Mouse (Mus musculus): ENCODE measurements at regions not wholly inside any gene's neighbourhood (a gene's known extent, or its start where the extent isn't known, plus 50 kb on each side); places are given as distances from the start of the nearest gene placed in this dataset.

DNA sequence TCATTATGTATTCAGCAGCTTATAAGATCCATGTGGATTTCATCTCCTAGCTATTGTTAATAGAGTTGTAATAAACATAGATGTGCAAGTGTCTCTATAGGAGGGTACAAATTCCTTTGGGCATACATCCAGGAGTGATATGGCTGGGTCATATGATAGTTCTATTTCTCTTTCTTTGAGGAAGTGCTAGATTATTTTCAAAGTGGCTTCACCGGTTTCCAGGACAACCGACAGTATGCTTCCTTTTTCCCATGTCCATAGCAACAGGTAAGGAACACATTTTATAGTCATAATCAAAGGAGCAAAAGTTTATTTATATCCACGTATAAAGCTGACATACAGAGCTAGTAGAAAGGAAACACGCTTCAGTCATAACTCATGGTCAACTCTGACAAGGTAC, 710.2 kb upstream of the Tenm4 start:
- no peak for DNase-seq (ENCODE audit: low spot score in 2 of 2)

DNA sequence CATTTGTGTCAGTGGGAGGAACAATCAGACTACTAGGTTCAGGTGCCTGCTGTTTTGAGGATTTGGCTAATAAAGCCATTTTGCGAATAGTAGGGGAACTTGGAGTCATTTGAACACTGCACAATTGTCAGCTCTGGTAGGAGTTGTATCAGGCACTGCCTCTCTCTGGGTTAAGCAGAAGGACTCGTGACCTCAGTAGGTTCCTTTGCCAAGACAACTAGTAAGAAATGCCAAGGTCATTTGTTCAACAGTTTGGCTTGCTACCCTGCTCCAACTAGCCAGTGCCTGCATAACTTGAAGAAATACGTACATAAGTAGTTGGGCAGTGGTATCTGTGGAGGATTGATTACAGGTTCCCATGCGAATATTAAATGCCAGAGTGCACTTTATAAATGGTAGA, 705.5 kb upstream of the Tenm4 start:
- peak in 1 of 2 experiments; percentile 2 for DNase-seq (ENCODE audit: low spot score in 2 of 2)

DNA sequence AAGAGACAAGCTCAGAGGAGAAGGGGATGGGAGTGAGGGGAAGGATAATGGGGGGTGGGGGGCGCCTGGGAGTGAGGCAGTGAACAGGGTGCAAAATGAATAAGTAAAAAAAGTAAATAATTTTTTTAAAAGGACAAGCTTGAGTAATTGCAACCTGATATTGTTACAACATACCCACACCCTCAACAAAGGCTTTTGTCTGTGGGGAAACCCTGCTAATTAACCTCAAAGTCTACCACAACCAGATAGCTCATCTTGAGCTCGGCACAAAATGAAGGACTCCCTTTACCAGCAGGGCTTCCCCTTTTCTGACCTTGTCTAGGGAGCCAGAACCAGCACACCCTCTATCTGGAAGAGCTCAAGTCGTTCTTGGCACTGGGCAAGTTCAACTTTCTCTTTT, 704.0 kb upstream of the Tenm4 start:
- DNase-seq (ENCODE audit: low spot score in 2 of 2): no peak

DNA sequence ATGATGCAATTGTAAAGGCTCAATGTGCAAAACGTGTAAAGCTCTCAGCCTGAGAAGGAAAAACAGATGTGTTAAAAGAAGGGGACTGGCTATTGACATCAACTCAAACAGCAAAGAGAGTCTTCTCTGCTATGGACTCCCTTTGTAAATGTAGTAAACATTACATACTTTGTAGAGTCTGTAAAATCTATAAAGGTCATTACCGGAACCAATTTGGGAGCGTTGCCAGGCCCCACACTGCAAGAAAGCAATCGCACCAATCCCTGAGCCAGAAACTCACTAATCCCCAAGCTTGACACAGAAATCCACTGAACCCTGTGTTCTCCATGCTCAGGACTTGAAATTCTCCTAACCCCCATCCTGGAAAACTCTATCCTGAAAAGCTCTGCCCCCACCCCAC, 697.2 kb upstream of the Tenm4 start:
- no peak for DNase-seq (ENCODE audit: low spot score in 2 of 2)

DNA sequence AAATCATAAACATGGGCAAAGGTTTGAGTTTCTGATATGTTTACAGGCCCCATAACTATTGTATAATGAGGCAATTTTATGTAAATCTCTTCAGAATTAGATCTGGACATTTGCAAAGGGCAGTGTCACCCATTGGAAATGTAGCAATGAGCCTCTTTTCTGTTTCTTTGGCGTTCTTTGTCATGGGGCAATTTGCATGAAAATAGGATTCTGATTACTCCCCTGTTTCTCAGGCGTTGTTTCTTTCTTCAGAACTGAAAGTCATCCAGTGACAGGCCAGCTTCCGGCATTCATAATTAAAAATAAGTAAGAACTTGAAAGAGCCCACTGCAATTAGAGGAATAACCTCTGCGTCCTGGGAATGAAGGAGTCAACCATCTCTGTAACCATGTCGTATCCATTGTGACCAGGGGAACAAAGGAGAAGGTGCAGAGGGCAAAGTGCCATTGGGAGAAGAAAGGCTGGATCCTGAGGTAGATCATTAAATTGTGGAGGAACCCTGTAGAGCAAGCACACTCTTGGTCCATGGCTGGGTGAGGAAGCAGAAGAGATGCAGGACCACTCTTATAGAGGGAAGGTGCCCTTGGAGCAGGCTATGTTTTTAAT, 690.8 kb upstream of the Tenm4 start:
- no peak for DNase-seq (ENCODE audit: low spot score in 2 of 2)

DNA sequence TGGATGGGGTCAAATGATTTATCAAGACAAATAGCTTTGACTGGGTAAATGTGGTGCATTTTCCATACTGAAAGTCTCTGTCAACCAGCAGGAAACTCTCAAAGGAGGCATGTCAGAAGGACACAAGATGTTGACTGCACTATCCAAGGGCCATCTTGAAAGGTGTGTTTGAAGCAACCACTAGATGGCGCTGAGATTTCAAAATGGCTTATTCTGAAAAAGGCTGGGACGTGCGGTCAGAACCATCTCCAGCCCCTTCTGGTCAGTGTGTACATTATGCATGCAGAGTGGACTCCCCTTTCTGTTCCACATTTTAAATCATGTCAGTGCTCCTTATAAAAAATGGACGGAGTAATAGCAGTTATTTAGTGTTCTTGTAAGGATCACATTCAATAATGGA, 681.4 kb upstream of the Tenm4 start:
- DNase-seq (ENCODE audit: low spot score in 2 of 2): no peak

DNA sequence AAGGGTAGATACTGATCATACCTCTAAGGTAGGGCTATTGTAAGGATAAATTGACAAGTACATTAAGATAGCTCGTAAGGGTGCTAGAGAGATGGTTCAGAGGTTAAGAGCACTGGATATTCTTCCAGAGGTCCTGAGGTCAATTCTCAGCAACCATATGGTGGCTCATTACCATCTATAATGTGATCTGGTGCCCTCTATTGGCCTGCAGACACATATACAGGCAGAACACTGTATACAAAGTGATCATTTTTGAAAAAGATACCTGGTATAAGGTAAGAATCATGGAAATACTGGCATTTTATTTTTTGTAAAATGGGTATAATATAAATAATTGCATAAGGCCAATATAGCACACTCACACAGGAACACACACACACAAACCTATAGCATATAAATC, 676.3 kb upstream of the Tenm4 start:
- no peak for DNase-seq (ENCODE audit: low spot score in 2 of 2)

DNA sequence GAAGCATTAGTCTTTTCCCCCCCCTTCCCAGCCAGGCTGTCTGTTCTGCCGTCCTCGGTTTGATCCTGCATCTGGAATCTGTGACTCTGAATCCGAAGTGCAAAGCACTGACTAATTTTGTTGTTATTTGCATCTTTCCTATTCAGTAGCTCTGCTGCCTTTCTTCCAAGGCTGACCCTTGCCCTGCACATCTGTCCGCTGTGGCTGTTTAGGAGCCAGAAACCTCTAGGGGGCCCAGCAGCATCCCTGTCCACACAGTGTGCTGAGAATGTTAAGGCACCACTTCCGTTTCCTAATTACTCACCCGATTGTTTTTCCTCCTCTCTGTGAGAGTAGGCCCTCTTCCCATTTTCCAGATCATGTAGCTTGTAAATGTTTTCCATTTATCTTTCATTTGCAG, 668.1 kb upstream of the Tenm4 start:
- DNase-seq (ENCODE audit: low spot score in 2 of 2): no peak

DNA sequence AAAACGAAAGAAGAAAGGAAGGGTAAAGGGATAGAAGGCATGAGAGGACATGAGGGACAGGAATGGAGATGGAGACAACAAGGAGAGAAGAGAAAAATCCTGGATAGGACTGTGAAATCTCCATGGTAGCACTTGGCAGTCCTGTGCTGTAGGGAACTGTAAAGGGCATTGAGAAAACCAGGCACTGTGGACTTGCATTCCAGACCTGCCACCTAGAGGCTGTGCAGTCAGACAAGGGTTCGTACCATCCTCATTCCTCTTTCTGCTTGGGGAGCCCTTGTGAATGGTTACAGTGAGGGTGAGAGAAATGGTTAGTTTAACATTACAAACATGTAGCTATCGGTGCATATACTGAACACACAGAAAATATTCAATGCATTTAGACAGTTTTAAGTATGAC, 623.8 kb upstream of the Tenm4 start:
- DNase-seq (ENCODE audit: low spot score in 2 of 2): no peak

DNA sequence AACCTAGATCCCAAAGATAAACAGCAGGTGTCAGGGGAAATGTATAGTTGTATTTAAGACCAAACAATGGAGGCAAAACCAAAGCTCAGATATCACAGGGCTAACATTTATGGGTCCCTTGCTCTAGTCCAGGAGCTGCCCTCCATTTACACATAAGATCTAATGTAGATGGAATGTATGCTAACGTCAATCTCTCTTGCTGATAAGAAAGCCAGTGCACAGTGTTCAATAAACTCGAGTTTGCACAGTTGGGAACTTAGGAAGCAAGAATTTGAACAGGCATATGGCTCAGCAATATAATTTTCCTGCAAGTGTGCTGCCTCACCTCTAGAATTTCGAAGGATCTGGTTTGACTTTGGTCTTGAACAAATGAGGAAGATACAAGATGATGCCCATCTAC, 620.9 kb upstream of the Tenm4 start:
- DNase-seq (ENCODE audit: low spot score in 2 of 2): no peak

DNA sequence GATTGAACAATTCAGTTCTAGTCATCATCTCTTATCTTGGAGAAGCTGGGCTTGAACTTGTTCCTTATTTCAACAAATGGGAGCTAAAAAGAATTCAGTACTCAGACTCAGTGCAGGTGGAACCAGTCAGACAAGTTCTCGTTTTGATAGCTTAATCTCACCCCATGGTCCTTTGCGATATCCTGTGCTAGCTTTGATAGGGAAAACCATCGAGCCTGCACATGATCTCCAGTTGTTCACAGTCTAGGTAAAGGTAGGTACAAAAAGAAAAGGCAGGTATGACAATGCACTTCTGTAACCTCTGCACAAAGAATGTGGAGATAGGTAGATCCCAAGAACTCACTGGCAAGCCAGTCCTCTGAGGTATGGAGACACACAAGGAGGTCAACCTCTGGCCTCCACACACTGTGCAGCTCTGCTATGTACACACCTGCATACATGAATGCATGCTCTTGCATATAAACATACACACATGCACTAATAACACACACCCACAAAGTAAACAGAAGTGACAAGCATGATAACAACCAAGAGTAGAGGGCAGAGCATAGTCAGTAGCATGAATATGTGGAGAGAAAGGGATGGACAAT, 619.2 kb upstream of the Tenm4 start:
- no peak for DNase-seq (ENCODE audit: low spot score in 2 of 2)

DNA sequence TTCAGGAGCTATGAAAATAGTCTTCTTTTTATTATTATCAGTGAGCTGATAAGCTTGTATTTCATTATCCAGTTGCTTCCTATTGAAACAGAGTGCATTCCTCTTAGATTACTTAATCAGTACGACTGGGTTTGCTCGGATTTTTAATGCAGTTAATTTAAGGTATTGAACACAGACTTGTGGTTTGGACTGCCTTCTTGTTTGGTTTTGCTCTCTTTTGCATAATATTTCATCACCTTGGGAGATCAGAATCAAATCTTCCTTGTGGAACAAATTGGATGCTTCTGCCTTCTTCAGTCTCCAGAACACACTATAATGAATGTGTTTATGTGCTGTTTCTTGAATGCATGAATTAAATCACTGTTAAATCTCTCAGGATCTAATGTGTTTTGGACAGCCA, 612.5 kb upstream of the Tenm4 start:
- no peak for DNase-seq (ENCODE audit: low spot score in 2 of 2)

DNA sequence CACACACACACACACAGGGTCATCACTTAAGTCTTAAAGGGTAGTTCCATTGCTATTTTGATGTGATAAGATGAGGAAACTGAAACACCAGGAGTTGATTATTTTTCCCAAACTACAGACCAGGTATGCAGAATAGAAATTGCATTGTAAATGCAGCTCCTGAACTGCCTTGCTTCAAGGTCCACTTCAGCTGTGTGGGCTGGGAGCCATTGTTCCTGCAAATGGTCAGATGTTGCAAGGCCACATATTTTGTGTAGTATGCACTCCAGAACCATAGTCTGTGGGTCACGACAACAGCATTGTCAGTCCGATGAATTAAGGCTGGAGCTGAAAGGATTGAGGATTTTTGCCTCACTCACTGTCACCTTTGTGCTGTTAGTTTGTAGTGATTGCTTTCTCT, 592.4 kb upstream of the Tenm4 start:
- DNase-seq (ENCODE audit: low spot score in 2 of 2): no peak

DNA sequence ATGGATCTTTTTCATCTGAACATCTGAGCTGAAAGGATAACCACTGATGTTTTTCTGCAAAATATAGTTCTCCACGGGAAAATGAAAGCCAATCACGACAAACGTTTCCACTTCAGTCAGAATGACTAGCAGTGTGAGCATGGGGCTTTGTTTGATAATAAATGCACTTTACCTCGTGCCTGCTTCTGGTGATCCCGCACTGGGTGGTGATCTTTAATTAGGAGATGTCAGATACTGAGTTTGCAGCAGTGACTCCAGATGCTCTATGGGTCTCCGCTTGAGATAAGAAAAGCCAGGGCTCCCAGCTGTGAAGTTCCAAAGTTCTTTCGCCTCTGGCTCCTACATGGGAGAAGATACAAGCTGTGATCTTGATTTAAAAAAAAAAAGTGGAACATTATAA, 589.7 kb upstream of the Tenm4 start:
- no peak for DNase-seq (ENCODE audit: low spot score in 2 of 2)

DNA sequence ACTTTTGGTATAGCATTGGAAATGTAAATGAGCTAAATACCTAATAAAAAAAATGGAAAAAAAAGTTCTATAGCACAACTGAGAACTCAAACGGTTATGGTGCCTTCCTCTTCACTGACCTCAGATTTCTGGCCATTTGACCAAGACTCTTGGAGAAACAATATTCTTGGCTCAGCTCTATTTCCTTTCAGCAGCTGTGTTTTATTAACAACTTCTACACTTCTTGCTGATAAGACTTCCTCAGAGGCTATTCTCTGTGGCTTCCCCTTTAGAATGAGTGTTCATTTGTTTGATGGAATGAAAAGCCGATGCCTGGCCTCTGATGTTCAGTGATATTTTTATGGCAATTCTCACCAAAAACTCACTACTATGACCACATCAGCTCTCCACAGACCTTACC, 572.7 kb upstream of the Tenm4 start:
- no peak for DNase-seq (ENCODE audit: low spot score in 2 of 2)

DNA sequence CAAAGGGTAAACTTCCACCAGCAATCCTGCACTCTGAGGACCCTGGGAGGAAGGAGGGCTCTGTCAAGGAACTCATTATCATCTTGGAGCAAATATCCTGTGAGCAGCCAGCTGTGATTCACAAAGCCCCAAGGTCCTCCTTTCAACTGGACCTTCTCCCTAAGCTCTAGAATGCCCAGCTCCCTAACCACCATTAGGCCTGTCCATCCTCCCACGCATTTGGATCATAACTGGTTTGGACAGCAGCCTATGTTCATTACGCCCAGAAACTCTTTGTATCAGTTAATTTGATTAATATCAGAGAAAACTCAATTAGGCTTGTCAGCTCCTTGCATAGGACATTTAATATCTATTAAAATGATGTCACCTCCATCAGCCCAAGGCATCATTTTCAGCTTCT, 557.3 kb upstream of the Tenm4 start:
- no peak for DNase-seq (ENCODE audit: low spot score in 2 of 2)

DNA sequence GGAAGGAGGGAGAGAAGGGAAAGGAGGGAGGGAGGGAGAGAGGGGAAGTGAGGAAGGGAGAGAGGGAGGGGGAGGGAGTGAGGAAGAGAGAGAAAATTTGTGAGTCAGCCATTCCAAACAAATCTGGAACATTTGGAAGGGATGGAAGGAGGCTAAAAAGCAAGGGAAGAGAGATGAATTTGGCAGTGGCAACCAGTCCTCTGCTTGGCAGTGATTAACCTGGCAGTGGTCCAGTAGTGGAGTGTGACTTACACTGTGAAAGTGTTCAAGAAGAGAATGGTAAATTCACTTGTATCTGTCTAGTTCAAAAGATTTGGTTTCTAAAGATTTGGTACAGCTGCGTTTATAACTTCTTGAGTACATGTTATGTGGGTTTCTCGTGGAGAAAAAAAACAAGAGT, 553.7 kb upstream of the Tenm4 start:
- DNase-seq (ENCODE audit: low spot score in 2 of 2): no peak

DNA sequence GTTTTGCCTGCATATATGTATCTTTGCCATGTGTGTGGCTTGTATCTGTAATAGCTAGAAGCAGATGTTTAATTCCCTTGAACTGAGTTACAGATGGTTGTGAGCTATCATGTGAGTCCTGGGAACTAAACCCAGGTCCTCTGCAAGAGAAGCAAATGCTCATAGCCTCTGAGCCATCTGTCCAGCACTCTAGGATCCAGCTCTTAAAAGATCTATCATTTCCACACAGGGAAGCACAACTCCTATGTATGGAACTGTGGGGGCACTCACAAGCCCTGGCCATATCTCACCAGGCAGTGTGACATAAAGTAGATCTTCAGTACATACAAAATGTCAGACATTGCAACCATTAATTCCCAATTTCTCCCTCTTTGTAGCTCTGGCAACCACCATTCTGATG, 552.9 kb upstream of the Tenm4 start:
- no peak for DNase-seq (ENCODE audit: low spot score in 2 of 2)

DNA sequence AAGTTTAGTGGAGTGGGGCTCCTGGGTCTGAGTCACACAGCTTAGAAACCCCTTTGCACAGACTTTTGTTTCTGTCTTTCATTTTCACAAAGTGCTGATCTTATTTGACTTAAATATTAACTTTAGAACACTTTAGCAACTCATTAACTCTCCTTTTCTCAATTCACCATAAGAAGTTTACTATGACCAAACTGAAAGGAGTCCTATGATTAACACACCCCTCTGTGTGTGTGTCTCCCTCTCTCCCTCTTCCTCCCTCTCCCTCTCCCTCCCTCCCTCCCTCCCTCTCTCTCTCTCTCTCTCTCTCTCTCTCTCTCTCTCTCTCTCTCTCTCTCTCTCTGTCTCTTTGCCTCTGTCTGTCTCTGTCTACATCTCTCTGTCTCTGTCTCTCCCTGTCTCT, 551.0 kb upstream of the Tenm4 start:
- DNase-seq (ENCODE audit: low spot score in 2 of 2): no peak

DNA sequence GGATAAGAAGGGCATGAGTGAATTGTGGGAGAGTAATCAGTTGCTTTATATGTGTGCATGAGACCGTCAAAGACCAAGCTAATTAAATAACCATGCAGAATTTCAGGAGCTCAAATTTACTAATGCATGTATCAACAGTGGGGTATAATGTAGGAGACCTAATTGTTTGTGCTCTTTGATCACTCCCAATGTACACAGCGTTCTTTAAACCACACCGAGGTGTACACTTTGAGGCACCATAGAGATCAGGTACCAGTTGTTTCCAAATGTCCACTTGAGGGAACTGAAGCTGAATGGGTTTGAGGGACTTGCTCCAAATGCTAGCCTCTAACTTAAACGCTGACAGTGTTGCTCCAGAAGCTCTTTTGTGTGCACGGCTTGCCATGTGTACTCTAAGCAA, 530.4 kb upstream of the Tenm4 start:
- DNase-seq (ENCODE audit: low spot score in 2 of 2): no peak

DNA sequence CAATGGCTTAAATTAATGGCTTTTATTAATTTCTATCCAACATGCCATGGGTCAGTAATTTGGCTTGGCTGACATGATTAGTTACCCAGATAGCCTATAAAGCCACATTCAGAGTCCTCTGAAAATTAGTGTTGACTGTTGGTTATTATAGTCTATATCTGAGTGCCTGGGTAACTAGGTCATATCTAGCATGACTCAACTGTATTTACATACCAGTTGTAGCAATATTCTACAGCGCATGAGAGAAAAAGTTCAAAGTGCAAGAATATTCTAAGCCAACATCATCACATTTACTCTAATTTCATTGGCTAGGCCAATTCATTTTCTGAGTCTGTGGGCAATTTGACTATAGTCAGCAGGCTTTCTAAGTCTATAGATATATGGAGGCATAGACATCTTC, 496.7 kb upstream of the Tenm4 start:
- DNase-seq (ENCODE audit: low spot score in 2 of 2): no peak

DNA sequence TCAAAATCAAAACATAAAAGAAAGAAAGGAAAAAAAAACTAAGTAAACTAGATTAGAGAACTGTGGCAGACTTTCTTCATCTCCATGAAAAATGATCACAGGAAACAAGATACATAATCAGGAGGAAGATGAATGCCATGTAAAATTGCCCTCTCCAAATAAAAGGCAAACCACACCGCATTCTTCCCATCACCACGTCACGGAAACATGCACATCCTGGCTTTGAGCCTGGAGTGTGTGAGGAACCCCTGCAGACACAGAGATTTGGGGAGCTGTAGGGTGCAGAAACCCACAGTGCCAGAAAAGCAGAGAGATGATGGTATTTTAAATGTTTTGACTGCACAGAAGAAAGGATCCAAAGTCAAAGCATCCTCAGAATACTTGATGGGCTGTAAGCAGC, 488.5 kb upstream of the Tenm4 start:
- no peak for DNase-seq (ENCODE audit: low spot score in 2 of 2)

DNA sequence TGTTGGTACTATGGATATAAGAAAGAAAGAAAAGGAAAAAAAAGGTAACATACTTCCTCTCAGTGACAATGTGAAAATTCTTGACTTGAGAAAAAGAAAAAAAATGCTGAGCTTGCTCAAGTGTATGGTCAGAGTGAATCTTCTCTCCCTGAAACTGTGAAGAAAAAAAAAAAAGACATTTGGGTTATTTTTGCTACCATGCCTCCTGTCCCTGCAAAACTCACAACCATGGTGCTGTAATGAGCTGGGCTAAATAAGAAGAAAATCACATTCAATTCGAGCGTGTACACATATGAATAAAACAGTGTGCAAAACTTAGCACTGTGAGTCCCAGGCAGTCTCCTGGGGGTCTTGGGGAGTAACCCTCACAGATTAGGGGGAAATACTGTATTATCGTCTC, 483.3 kb upstream of the Tenm4 start:
- DNase-seq (ENCODE audit: low spot score in 2 of 2): no peak

Measured in heart, adult 9 months (tissue).